Mouse (Mus musculus): Measurements from ENCODE around the gene St5.

- TF ChIP-seq POLR2A (IDR thresholded peaks at IDR 0.05; ENCODE audit: borderline replicate concordance, insufficient read depth, low read length) (no peak), CTCF (IDR thresholded peaks at IDR 0.05; ENCODE audit: borderline replicate concordance, insufficient read depth, low read depth, low read length) (no peak)
Measured at GRCm38 (mm10) chr7:109546726-109547125, 156.7 kb downstream of the St5 start.

Measured in cerebellum, adult 2 months (tissue).